Mouse (Mus musculus): ENCODE measurements around the gene Ube2j1. TPM values are rescaled to one million over a fixed set of nuclear protein-coding genes. Genes with fewer than 3 reads are reported as not detected.
A peak's percentile ranks its signal among the peaks of the same experiment; 100 is the strongest.
"Not testable (repeated sequence)": the region's sequence is repeated elsewhere in the genome, so short reads cannot be mapped to it uniquely, and the experiment has no call there.

The Ube2j1 gene
- 100 to 1,000 TPM; 124 to 126 TPM for total RNA-seq (2021)

- peak; percentile 77 to 95 for DNase-seq (ENCODE audit: extremely low spot score in 1 of 2, low spot score in 2 of 2)
- intact Hi-C loops (cut with DNase I): no loop called here
These were observed at the start of gene Ube2j1 for GRCm38 (mm10) chr4:33031195-33031960. Ube2j1 (plus strand) TSS chr4:33031416.

DNA sequence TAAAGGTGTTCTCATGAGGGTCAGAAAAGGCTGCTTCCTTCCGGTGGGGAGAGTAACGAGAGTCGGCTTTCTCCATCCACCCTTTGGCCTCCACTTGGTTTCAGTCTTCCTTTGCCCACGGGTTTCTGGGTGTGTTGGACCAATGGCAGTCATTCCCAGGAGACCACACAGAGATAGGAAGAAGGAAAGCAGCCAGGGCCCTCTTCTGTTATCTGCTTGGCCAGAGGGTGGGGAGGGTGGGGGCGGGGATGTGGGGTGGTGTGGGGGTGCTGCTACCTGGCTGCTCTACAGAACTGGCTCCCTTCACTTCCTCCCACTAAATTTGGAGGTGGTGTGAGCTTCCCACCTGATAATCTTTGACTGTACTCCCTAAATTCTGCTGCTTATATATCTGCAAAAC lies 49.6 kb upstream of the Ube2j1 start:
- DNase-seq (ENCODE audit: extremely low spot score in 1 of 2, low spot score in 2 of 2): no peak
- intact Hi-C loops (cut with DNase I): no loop called here

DNA sequence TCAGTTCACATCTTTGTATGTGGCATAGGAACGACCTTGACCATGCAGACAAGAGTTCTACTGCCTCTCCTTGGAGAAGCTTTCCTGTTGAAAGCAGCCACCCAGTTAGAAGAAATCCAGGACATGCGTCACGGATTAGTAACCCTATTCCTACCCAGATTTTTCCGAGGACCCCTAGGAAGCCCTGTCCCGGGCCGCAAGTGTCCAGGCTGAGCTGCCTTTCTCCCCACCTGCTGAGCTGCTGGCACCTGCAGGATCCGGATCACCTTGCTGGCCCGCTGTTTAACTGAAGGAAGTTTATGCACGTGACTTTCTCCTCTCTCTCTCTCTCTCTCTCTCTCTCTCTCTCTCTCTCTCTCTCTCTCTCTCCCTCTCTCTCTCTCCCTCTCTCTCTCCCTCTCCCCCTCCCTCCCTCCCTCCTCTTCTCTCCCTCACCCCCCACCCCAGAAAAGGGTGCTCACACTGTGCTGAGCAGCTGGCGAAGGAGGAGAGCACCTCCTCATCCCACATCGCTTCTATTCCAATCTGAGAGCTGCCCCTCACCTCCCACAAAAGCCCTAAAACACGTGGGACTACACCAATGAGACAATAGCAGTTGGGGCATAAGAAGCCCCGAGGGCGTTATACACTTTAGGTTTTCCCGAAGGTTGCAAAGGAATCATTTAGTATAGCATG lies 49.0 kb upstream of the Ube2j1 start:
- peak; percentile 9 to 26 for DNase-seq (ENCODE audit: extremely low spot score in 1 of 2, low spot score in 2 of 2)
- intact Hi-C loops (cut with DNase I): no loop called here

DNA sequence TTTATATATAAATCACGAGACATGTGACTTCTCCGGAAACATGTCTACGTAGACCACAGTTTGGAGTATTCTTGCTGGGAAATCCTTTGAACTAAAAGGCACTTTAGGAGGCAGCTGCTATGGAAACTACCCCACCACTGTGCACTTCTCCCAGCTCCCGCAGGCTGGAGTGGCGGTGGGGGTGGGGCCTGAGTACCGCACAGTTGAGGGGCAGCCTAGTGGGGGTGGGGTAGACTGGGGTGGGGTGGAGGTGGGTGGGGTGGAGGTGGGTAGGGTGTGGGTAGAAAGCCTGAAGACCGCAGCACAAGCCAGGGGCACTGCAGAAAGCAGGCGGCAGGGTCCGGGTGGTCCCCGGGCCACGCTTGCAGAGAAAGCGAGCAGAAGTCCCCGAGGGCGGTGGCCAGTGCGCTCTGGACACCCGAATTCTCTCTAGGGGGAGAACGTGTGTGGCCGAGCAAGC lies 48.5 kb upstream of the Ube2j1 start, which contains the start of gene Rragd:
Rragd (plus strand) TSS at position 322 of the 460 bp plus-strand sequence.
- intact Hi-C loops (cut with DNase I): no loop called here
- peak; percentile 48 to 75 for DNase-seq (ENCODE audit: extremely low spot score in 1 of 2, low spot score in 2 of 2)

GRCm38 (mm10) chr4:32983176-32984155 lies 47.8 kb upstream of the Ube2j1 start:
- intact Hi-C loops (cut with DNase I): no loop called here
- peak in 1 of 2 experiments; percentile 83 for DNase-seq (ENCODE audit: extremely low spot score in 1 of 2, low spot score in 2 of 2)

- intact Hi-C loops (cut with DNase I): no loop called here
- peak in 1 of 2 experiments; percentile 10 for DNase-seq (ENCODE audit: extremely low spot score in 1 of 2, low spot score in 2 of 2)
These were observed 47.0 kb upstream of the Ube2j1 start for GRCm38 (mm10) chr4:32984242-32984641.

DNA sequence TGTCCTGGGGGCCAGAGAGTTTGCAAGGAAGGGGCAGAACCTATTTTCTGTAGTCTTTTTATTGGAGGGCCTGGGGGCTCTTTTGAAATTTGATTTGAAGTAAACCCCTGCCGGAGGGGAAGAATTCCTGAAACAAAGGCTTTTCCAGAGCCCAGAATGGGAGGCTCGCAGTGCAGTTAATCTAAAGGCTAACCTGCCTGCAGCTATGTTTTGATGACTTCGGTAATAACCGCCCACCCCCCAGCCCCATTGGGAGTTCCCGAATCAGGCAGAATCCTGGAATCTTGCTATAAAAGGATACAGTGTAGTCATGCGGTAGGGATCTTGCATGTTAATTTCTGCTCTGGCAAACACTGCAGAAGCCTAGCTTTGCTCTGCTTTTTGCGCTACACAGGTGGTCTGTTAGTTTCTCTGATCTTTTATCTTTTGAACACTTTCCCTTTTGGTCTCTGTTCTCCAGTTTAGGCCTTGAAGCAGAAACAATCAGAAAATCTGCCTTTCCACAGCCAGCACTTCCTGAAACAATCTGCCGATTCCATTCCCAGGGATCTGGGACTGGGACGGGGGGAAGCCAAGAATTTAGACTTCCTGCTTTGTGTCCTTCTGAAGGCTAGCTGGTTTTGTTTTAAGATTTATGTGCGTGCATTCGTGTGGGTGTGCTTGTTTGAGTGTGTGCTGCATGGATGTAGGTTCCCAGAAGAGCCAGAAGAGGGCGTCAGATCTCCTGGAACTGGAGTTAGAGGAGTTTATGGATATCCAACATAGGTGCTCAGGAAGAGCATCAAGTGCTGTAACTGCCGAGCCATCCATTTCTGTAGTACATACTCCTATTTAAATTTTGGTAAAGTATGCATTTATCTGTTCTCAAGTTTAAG lies 46.2 kb upstream of the Ube2j1 start:
- no peak for DNase-seq (ENCODE audit: extremely low spot score in 1 of 2, low spot score in 2 of 2)
- intact Hi-C loops (cut with DNase I): no loop called here

GRCm38 (mm10) chr4:32985684-32986083 lies 45.5 kb upstream of the Ube2j1 start:
- intact Hi-C loops (cut with DNase I): no loop called here
- no peak for DNase-seq (ENCODE audit: extremely low spot score in 1 of 2, low spot score in 2 of 2)

DNA sequence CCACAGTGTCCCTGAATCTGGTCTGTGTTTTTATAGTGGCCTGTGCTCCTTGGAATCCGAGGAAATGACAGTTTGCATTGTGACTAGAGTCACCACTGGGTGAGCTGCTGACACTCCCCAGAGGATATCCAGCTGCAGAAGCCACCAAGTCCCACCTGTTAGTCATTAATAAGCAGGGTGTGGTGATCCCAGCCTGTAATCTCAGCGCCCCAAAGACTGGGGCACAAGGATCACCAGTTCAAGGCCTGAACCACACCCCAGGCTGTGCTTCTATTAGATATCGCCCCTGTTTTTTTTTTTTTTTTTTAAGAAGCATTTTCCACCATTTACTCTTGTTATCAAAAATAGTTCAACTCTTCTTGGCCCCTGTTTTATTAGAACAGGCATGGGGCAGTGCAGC lies 44.2 kb upstream of the Ube2j1 start:
- intact Hi-C loops (cut with DNase I): no loop called here
- DNase-seq (ENCODE audit: extremely low spot score in 1 of 2, low spot score in 2 of 2): no peak

GRCm38 (mm10) chr4:32989346-32989745 lies 41.9 kb upstream of the Ube2j1 start:
- DNase-seq (ENCODE audit: extremely low spot score in 1 of 2, low spot score in 2 of 2): no peak
- intact Hi-C loops (cut with DNase I): no loop called here

DNA sequence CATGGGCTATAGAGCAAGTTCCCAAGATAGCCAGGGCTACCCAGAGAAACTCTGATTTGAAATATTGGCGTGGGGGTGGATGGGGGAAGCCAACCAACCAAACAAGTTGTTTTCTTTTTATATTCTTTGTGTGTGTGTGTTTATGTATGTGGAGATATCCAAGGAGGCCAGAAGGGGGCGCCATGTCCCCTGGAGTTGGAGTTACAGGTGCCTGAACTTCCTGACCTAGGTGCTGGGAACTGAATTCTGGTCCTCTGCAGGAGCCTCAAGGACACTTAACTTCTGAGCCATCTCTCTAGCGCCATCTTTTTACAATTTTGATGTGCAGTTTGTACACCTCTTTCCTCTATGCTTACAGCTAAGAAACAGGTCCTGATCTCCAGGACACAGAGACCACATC lies 37.0 kb upstream of the Ube2j1 start:
- DNase-seq (ENCODE audit: extremely low spot score in 1 of 2, low spot score in 2 of 2): no peak
- intact Hi-C loops (cut with DNase I): no loop called here

DNA sequence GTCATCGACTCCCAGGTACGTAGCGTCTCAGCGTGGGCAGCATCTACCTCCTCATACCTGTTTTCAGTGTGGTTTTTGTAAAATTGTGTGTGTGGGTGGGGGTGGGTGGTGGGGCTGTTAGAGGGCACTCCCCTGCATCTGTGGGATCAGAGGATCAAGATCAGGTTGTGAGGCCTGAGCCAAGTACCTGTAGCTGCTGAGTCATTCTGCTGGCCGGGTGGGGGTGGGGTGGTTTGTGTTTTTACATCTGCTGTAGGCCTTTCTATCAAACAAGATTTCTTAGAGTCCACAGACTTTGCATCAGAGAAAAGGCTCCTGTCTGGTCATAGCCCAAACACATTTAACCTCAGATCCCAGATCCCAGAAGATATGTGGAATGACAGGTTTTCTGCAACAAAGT lies 35.1 kb upstream of the Ube2j1 start:
- intact Hi-C loops (cut with DNase I): no loop called here

DNA sequence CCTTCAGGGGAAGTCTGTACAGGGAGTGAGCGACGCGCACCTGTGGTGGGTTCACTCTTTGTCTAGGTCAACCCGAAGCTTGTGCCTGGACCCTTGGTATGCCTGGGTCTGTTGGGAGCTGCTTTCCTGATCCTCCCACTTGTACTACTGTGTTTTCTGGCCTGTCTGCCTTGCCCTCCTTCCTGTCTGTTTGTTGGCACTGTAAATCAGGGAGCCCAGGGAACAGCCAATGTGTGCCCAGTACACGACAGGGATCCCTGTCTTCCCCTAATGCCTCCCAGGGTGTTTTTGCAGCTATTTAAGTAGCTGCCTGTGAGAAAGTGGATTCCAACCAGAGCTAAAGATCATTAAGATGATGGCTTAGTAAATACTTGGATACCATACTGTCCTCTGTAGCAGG lies 33.6 kb upstream of the Ube2j1 start:
- no peak for DNase-seq (ENCODE audit: extremely low spot score in 1 of 2, low spot score in 2 of 2)
- intact Hi-C loops (cut with DNase I): no loop called here

More for the DNA sequence above, 35.1 kb upstream of the Ube2j1 start:
- DNase-seq (ENCODE audit: extremely low spot score in 1 of 2, low spot score in 2 of 2): no peak

- intact Hi-C loops (cut with DNase I): no loop called here
- DNase-seq (ENCODE audit: extremely low spot score in 1 of 2, low spot score in 2 of 2): no peak
These were observed 32.2 kb upstream of the Ube2j1 start for GRCm38 (mm10) chr4:32998996-32999395.

GRCm38 (mm10) chr4:33002081-33002480 lies 29.1 kb upstream of the Ube2j1 start:
- intact Hi-C loops (cut with DNase I): no loop called here
- no peak for DNase-seq (ENCODE audit: extremely low spot score in 1 of 2, low spot score in 2 of 2)

DNA sequence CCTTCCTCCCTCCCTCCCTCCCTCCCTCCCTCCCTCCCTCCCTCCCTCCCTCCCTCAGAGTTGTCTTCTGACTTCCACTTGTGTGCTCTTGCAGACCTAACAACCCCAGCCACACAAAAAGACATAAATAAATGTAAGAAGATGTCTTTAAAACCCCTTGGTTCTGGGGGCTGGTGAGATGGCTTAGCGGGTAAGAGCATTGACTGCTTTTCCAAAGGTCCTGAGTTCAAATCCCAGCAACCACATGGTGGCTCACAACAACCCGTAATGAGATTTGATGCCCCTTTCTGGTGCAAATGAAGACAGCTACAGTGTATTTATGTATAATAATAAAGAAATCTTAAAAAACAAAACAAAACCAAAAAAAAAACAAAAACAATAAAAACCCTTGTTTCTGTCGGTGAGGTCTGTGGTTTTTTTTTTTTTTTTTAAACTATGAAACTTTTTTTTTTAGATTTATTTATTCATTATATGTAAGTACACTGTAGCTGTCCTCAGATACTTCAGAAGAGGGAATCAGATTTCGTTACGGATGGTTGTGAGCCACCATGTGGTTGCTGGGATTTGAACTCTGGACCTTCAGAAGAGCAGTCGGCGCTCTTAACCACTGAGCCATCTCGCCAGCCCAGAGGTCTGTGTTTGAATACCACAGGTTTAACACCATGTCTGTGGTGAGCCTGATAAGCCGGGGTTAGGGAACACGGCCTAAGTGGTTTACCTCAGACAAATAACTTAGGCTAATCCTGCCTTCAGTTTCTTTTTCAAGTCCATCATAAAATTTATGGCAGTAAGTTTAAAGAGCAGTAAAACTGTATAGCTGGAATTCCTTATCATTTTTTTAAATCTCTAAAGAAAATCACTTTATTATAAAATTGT lies 25.4 kb upstream of the Ube2j1 start:
- intact Hi-C loops (cut with DNase I); DNase-seq (ENCODE audit: extremely low spot score in 1 of 2, low spot score in 2 of 2): not testable (repeated sequence)

DNA sequence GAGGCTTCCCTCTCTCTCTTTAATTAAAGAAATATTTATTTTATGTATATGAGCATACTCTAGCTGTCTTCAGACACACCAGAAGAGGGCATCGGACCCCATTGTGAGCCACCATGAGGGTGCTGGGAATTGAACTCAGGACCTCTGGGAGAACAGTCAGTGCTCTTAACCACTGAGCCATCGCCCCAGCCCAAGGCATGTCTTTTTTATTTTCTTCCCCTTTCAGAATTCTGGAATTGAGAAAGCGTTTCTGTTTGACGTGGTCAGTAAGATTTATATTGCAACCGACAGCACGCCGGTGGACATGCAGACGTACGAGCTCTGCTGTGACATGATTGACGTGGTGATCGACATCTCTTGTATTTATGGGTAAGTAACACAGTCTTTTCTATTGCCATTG lies 24.4 kb upstream of the Ube2j1 start:
- intact Hi-C loops (cut with DNase I): no loop called here
- DNase-seq (ENCODE audit: extremely low spot score in 1 of 2, low spot score in 2 of 2): no peak

Measured in left cerebral cortex, postnatal 10 days (tissue).